Mouse (Mus musculus): Measurements from ENCODE around the gene Kifc3. TPM values are rescaled to one million over a fixed set of nuclear protein-coding genes. Genes with fewer than 3 reads are reported as not detected.

The Kifc3 gene
- polyA plus RNA-seq, 1 experiment from 2014 or later: 10.6 TPM

DNA sequence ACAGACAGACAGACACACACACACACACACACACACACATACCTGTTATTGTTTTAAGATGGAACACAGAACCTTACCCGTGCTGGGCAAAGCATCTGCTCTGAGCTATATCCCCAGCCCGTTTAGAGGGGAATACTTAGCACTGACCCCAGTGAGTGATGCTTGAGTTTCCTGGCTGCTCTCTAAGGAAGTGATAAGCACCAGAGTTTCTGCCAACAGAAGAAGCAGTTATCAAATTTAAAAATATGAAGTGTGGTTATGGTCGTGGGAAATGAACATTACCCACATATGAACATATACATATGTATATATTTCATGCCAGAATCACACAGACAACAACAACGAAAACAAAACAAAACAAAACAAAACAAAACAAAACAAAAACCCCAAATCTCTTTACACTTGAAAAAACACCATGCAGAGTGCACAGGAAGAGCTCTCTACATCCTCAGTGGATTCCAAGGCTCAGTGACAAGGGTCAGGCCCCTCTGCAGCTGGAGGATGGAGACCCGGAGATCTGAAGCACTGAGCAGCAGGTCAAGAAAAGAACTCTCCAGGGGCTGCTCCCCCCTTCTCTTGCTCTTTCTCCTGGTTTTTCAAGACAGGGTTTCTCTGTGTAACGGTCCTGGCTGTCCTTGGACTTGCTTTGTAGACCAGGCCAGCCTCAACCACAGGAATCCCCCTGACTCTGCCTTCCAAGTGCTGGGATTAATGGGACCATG is 142.6 kb downstream of the Kifc3 start:
- Histone ChIP-seq H3K9me3 (no peaks in the 10 kb centered on the region), H3K9ac (no peak overlapping the region), H3K27me3 (no peaks in the 10 kb centered on the region), H3K27ac (no peak overlapping the region), H3K4me3 (no peak overlapping the region), H3K4me2 (no peak overlapping the region), H3K36me3 (no peaks in the 10 kb centered on the region), H3K4me1 (no peaks in the 10 kb centered on the region)
- ATAC-seq (ENCODE audit: insufficient number of reproducible peaks, insufficient read depth, low FRiP score, low TSS enrichment, low read depth): no peak
- WGBS: 72% methylated on average over 6 of the region's 6 CpGs

DNA sequence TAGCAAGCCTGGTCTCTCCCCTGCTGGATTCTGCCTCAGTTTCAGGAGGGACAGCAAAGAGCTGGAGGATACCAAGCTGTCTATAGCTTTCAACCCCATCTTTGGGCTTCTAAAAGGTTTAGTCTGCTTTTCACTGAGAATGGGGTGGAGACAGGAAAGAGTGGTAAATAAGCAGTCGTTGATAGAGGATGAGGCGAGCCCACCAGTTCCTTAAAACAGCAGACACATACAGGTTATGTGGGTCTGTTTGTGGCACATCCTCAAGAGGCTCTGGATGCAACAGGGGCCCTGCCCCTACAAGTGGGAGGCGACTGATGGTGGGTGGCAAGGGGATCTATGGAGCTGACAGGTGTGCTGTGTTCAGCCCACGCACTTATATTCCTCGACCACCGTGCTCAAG is 144.0 kb downstream of the Kifc3 start:
- H3K9me3 ChIP-seq: no peaks in the 10 kb centered on the region
- no peak overlapping the region for H3K27ac ChIP-seq
- H3K27me3 ChIP-seq: no peaks in the 10 kb centered on the region
- no peak overlapping the region for H3K9ac ChIP-seq
- H3K36me3 ChIP-seq: no peaks in the 10 kb centered on the region
- no peak overlapping the region for H3K4me3 ChIP-seq
- ATAC-seq (ENCODE audit: insufficient number of reproducible peaks, insufficient read depth, low FRiP score, low TSS enrichment, low read depth): no peak
- no peaks in the 10 kb centered on the region for H3K4me1 ChIP-seq
- 76% methylated on average over 6 of the region's 6 CpGs for WGBS
- no peak overlapping the region for H3K4me2 ChIP-seq

DNA sequence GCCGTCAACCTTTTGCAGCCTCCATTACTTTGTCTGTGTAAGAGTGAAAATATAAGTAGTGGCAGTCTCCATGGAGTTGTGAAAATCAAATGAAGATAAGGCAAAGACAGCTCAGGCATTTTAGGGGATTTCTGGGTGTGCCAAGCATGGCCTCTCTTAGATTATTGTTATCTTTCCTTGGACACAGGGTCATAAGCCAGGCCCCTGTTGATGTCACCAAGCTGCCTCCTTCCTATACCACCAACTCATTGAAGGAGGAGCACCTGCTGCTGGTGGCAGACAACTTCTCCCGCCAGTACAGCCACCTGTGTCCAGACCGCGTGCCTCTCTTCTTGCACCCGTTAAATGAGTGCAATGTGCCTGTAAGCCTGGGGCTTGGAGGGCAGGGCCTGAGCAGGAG is 146.2 kb downstream of the Kifc3 start:
- ATAC-seq (ENCODE audit: insufficient number of reproducible peaks, insufficient read depth, low FRiP score, low TSS enrichment, low read depth): no peak
- Histone ChIP-seq H3K36me3 (no peaks in the 10 kb centered on the region), H3K27ac (no peak overlapping the region), H3K4me1 (no peaks in the 10 kb centered on the region), H3K27me3 (no peaks in the 10 kb centered on the region), H3K9me3 (no peaks in the 10 kb centered on the region), H3K4me3 (no peak overlapping the region), H3K4me2 (no peak overlapping the region), H3K9ac (no peak overlapping the region)
- 80% methylated on average over 5 of the region's 5 CpGs for WGBS

DNA sequence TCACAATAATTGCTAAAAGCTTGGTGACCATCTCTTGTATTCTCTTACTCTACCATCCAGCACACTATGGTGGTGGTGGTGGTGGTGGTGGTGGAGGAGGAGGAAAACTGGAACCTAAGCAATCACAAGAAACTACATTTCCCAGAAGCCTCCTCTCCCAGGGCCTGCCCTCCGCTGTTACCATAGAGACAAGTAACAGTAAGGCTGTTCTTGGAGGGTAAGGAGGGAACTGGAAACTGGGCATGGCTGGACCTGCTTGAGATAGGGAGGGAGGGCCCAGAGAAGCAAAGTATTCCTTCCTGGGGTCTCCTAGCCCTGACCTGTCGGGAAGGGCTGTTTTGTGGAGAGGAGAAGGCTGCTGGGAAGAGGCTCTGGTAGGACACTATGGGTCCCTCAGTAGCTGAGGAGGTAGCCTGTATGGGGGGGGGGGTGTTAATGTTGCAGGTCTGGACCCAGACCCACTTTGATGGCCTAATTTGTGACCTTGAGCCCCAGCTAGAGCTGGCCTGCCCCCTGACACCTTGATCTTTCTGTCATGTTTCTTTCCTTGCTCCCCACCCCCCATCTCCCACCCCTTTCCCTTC is 147.6 kb downstream of the Kifc3 start, which contains the start of gene Drc7:
Gene Drc7, plus strand, starts transcription at position 177 of the 584 bp plus-strand sequence.
- no peaks in the 10 kb centered on the region for H3K36me3 ChIP-seq
- peak; percentile 62; the same call in 1 of the 2 replicates for ATAC-seq (ENCODE audit: insufficient number of reproducible peaks, insufficient read depth, low FRiP score, low TSS enrichment, low read depth)
- no peaks in the 10 kb centered on the region for H3K27me3 ChIP-seq
- H3K9ac ChIP-seq: no peak within 1 kb of the TSS
- no peak within 1 kb of the TSS for H3K4me3 ChIP-seq
- H3K4me1 ChIP-seq: no peaks in the 10 kb centered on the region
- WGBS: 21% methylated on average over 2 of the region's 2 CpGs
- no peak within 1 kb of the TSS for H3K4me2 ChIP-seq
- no peak within 1 kb of the TSS for H3K27ac ChIP-seq
- H3K9me3 ChIP-seq: no peaks in the 10 kb centered on the region

DNA sequence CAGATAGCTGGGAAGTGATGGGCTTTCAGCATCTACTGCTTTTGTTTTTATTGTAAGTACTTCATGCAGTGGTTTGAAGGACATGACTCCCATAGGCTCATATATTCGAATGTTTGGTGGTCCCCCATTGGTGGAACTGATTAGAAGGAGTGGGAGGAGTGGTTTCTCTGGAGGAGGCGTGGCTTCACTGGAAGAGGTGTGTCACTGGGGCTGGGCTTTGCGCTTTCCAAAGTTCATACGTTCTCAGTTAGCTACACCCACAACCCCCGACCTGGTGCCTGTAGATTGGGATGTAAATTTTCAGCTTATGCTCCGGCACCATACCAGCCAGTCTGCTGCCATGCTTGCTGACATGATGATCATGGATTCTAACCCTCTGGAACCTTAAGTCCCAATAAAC is 148.2 kb downstream of the Kifc3 start:
- no peaks in the 10 kb centered on the region for H3K4me1 ChIP-seq
- H3K36me3 ChIP-seq: no peaks in the 10 kb centered on the region
- no peaks in the 10 kb centered on the region for H3K9me3 ChIP-seq
- H3K27me3 ChIP-seq: no peaks in the 10 kb centered on the region
- WGBS: 55% methylated on average over 6 of the region's 6 CpGs
- no peak overlapping the region for H3K4me3 ChIP-seq
- H3K27ac ChIP-seq: no peak overlapping the region
- H3K9ac ChIP-seq: no peak overlapping the region
- H3K4me2 ChIP-seq: no peak overlapping the region
- ATAC-seq (ENCODE audit: insufficient number of reproducible peaks, insufficient read depth, low FRiP score, low TSS enrichment, low read depth): no peak

Other genes starting within 250 kb of the Kifc3 start
- 18.4 and 19.8 TPM in 2 replicates for gene Adgrg1, start 228.1 kb downstream of the Kifc3 start, polyA plus RNA-seq (2015; fragmentation: Nextera tagmentation; extraction: Ambion mirVana)
- gene Adgrg3, start 185.1 kb downstream of the Kifc3 start, polyA plus RNA-seq (2015; fragmentation: Nextera tagmentation; extraction: Ambion mirVana): 2.1 and 2.8 TPM in 2 replicates
- gene Drc7, start 147.7 kb downstream of the Kifc3 start, polyA plus RNA-seq (2015; fragmentation: Nextera tagmentation; extraction: Ambion mirVana): 0.32 TPM in 1 of 2 replicates, not detected in the other
- 24.7 and 27.5 TPM in 2 replicates for gene Katnb1, start 121.6 kb downstream of the Kifc3 start, polyA plus RNA-seq (2015; fragmentation: Nextera tagmentation; extraction: Ambion mirVana)
- 0.14 and 0.54 TPM in 2 replicates for gene Cngb1, start 103.8 kb upstream of the Kifc3 start, polyA plus RNA-seq (2015; fragmentation: Nextera tagmentation; extraction: Ambion mirVana)
- 1.0 TPM in 1 of 2 replicates, not detected in the other for gene Tepp, start 107.8 kb upstream of the Kifc3 start, polyA plus RNA-seq (2015; fragmentation: Nextera tagmentation; extraction: Ambion mirVana)
- gene Zfp319, start 129.1 kb upstream of the Kifc3 start, polyA plus RNA-seq (2015; fragmentation: Nextera tagmentation; extraction: Ambion mirVana): 9.7 and 10.9 TPM in 2 replicates
- gene Usb1, start 129.5 kb upstream of the Kifc3 start, polyA plus RNA-seq (2015; fragmentation: Nextera tagmentation; extraction: Ambion mirVana): 44.2 and 45.2 TPM in 2 replicates
- 8.4 and 8.5 TPM in 2 replicates for gene Mmp15, start 149.5 kb upstream of the Kifc3 start, polyA plus RNA-seq (2015; fragmentation: Nextera tagmentation; extraction: Ambion mirVana)
- gene Cfap20, start 232.1 kb upstream of the Kifc3 start, polyA plus RNA-seq (2015; fragmentation: Nextera tagmentation; extraction: Ambion mirVana): 156 and 166 TPM in 2 replicates